Comparison of ENCODE assay signal across 26 mouse cellular contexts in the genomic region with DNA sequence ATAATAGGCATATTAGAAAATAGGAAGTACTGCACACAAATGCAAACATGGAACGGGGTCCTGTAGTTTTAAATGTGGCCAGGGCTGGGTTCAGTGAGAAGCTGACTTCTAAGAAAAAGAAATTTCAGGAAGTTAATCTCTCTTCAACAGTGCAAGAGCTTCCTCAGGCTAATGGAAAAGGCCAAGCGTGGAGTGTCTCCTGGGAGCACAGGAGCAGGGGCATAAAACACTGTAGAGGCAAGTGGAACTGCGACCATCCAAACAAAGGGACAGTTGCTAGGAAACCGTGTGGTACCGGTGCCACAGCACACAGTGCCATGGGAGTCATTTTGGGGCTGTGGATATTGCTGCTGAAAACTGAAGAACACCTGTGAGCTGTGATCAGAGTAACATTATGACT.
A peak's percentile ranks its signal among the peaks of the same experiment; 100 is the strongest.
DNase-seq lines count a peak whose midpoint lies in the region; ATAC-seq and TF ChIP-seq lines count a peak whose summit lies in the region.
"Had no signal": no experiment of that assay in that cellular context is flagged by ENCODE, and none has a peak within 500 bp of the region (broad histone marks: within the 10 kb centered on the region; RNA-seq: fewer than 3 reads in every experiment).

No protein-coding gene starts in this region.

- dilution Hi-C loops in CH12.LX (cut with MboI; ENCODE audit: extremely low pct_ligation_motif_present, extremely low pct_unique_long_range_greater_than_20kb, low sequenced_read_pairs), result no loop called here

- DNase-seq in hindbrain, postnatal 0 days (ENCODE audit: low spot score), result peak; percentile 10
- peak; percentile 8 for DNase-seq in CH12.LX (ENCODE audit: extremely low read depth)
- peak; percentile 24 for DNase-seq in brain, embryonic 14.5 days (ENCODE audit: low read depth)
- DNase-seq in left cerebral cortex, adult 18-20 months (ENCODE audit: low spot score in 2 of 2), result no peak
- DNase-seq in thymus, postnatal 14 days, result no peak
- DNase-seq in adrenal gland, postnatal 14 days, result no peak
- DNase-seq: adrenal gland, adult 2 months; cerebellum, adult 8-10 months; cerebellum, postnatal 36 days; gastrocnemius, postnatal 10 days; heart, adult 2 months; kidney, postnatal 4 days; lung, adult 18-20 months; right cerebral cortex, postnatal 14 days; thymus, postnatal 25 days had no signal

- TF ChIP-seq CTCF in hindbrain, postnatal 0 days (IDR thresholded peaks at IDR 0.05; ENCODE audit: low read depth), result no peak
- TF ChIP-seq CTCF in CH12.LX (conservative IDR thresholded peaks at IDR 0.05 in 1 of 2, IDR thresholded peaks at IDR 0.05 in 1 of 2; ENCODE audit: low read depth in 2 of 2, low read length in 2 of 2), result no peak
- no peak for TF ChIP-seq CTCF in brain, embryonic 14.5 days (IDR thresholded peaks at IDR 0.05; ENCODE audit: borderline replicate concordance, extremely low read depth, insufficient read depth, insufficient read length)

- H3K9me3 ChIP-seq in hindbrain, postnatal 0 days (ENCODE audit: low read length), result no peaks in the 10 kb centered on the region
- H3K9me3 ChIP-seq in hindbrain, embryonic 12.5 days (replicated peaks), result 0 out of 2 replicates have a peak, but pooled peaks cover 2% of the 10 kb centered on the region
- H3K9me3 ChIP-seq in CH12.LX (replicated peaks; ENCODE audit: low read length), result no peaks in the 10 kb centered on the region
- H3K9me3 ChIP-seq in megakaryocyte, embryonic 14.5 days, result 0 out of 2 replicates have a peak, but pooled peaks cover 5% of the 10 kb centered on the region
- H3K9me3 ChIP-seq: forebrain, embryonic 10.5 days; hindbrain, embryonic 15.5 days; kidney, embryonic 15.5 days; limb, embryonic 13.5 days; liver, embryonic 12.5 days had no signal

- no peaks in the 10 kb centered on the region for H3K4me1 ChIP-seq in hindbrain, postnatal 0 days (ENCODE audit: insufficient read depth, low read length)
- H3K4me1 ChIP-seq in hindbrain, embryonic 12.5 days, result peaks cover 4% of the 10 kb centered on the region; the same call in 1 of the 2 replicates
- peaks cover 0 to 16% of the 10 kb centered on the region in 2 experiments; a peak in 2 of 4 replicates for H3K4me1 ChIP-seq in CH12.LX (ENCODE audit: control insufficient read depth in 1 of 2, insufficient read depth in 2 of 2)
- H3K4me1 ChIP-seq in megakaryocyte, embryonic 14.5 days, result peaks cover 32% of the 10 kb centered on the region
- H3K4me1 ChIP-seq: forebrain, embryonic 10.5 days; hindbrain, embryonic 15.5 days; kidney, embryonic 15.5 days; liver, embryonic 12.5 days had no signal

- ATAC-seq in hindbrain, postnatal 0 days, result no peak
- no peak for ATAC-seq in hindbrain, embryonic 12.5 days (ENCODE audit: low FRiP score)
- ATAC-seq: forebrain, embryonic 16.5 days; intestine, embryonic 16.5 days; liver, embryonic 12.5 days had no signal

- no peak overlapping the region for H3K9ac ChIP-seq in hindbrain, postnatal 0 days (replicated peaks; ENCODE audit: low read length)
- no peak overlapping the region for H3K9ac ChIP-seq in hindbrain, embryonic 12.5 days
- no peak overlapping the region for H3K9ac ChIP-seq in CH12.LX (ENCODE audit: insufficient read depth, low read depth)
- H3K9ac ChIP-seq: hindbrain, embryonic 15.5 days; kidney, embryonic 15.5 days; limb, embryonic 13.5 days; liver, embryonic 12.5 days had no signal

- no peaks in the 10 kb centered on the region for H3K36me3 ChIP-seq in hindbrain, postnatal 0 days (ENCODE audit: insufficient read depth, low read length)
- no peaks in the 10 kb centered on the region for H3K36me3 ChIP-seq in hindbrain, embryonic 12.5 days
- no peaks in the 10 kb centered on the region for H3K36me3 ChIP-seq in CH12.LX (replicated peaks in 1 of 2; ENCODE audit: control insufficient read depth in 1 of 2, insufficient read depth in 1 of 2, low read length in 1 of 2)
- H3K36me3 ChIP-seq in megakaryocyte, embryonic 14.5 days (replicated peaks; ENCODE audit: low read length), result no peaks in the 10 kb centered on the region
- H3K36me3 ChIP-seq: forebrain, embryonic 10.5 days; G1E; hindbrain, embryonic 15.5 days; kidney, embryonic 15.5 days; limb, embryonic 13.5 days; liver, embryonic 12.5 days had no signal

- TF ChIP-seq POLR2A in CH12.LX (IDR thresholded peaks at IDR 0.05; ENCODE audit: low read depth, low read length), result no peak
- no peak for TF ChIP-seq POLR2A in brain, embryonic 14.5 days (IDR thresholded peaks at IDR 0.05; ENCODE audit: borderline replicate concordance, extremely low read depth, insufficient read depth, insufficient read length, poor library complexity, severe bottlenecking)

- no peak overlapping the region for H3K27ac ChIP-seq in hindbrain, postnatal 0 days
- H3K27ac ChIP-seq in hindbrain, embryonic 12.5 days, result no peak overlapping the region
- H3K27ac ChIP-seq in CH12.LX (ENCODE audit: insufficient read depth, low read depth), result no peak overlapping the region
- H3K27ac ChIP-seq: forebrain, embryonic 10.5 days; heart, adult 2 months; hindbrain, embryonic 15.5 days; kidney, embryonic 15.5 days; limb, embryonic 13.5 days; liver, embryonic 12.5 days had no signal

- in situ Hi-C loops in CH12.LX (cut with MboI; ENCODE audit: low pct_ligation_motif_present, low pct_unique_long_range_greater_than_20kb, low sequenced_read_pairs), result no loop called here

- no peak overlapping the region for H3K4me3 ChIP-seq in hindbrain, postnatal 0 days (ENCODE audit: low read length)
- no peak overlapping the region for H3K4me3 ChIP-seq in hindbrain, embryonic 12.5 days
- H3K4me3 ChIP-seq in CH12.LX (replicated peaks in 1 of 3; ENCODE audit: low read depth in 2 of 3, low read length in 2 of 3, poor library complexity in 1 of 3), result no peak overlapping the region
- H3K4me3 ChIP-seq in megakaryocyte, embryonic 14.5 days (replicated peaks), result peak overlapping the region; percentile 57
- H3K4me3 ChIP-seq: forebrain, embryonic 10.5 days; heart, adult 2 months; hindbrain, embryonic 15.5 days; kidney, embryonic 15.5 days; limb, embryonic 13.5 days; liver, embryonic 12.5 days had no signal

- no peak for TF ChIP-seq EP300 in CH12.LX (IDR thresholded peaks at IDR 0.05; ENCODE audit: low read length)

- no peak for TF ChIP-seq RAD21 in CH12.LX (IDR thresholded peaks at IDR 0.05; ENCODE audit: low read depth, low read length)

- WGBS in hindbrain, postnatal 0 days, result 35% methylated on average over 5 of the region's 5 CpGs
- 53% methylated on average over 5 of the region's 5 CpGs for whole genome bisulfite sequencing in hindbrain, embryonic 12.5 days

- no peaks in the 10 kb centered on the region for H3K79me2 ChIP-seq in CH12.LX (replicated peaks; ENCODE audit: control insufficient read depth, extremely low read depth, insufficient read depth, poor library complexity, severe bottlenecking)

- no peak overlapping the region for H3K4me2 ChIP-seq in hindbrain, postnatal 0 days (ENCODE audit: low read depth, low read length)
- H3K4me2 ChIP-seq in hindbrain, embryonic 12.5 days (replicated peaks), result no peak overlapping the region
- no peak overlapping the region for H3K4me2 ChIP-seq in CH12.LX (ENCODE audit: insufficient read depth, low read depth, poor library complexity, severe bottlenecking)
- H3K4me2 ChIP-seq: hindbrain, embryonic 15.5 days; kidney, embryonic 15.5 days; limb, embryonic 13.5 days; liver, embryonic 12.5 days; midbrain, embryonic 11.5 days had no signal

- H3K27me3 ChIP-seq in hindbrain, postnatal 0 days (ENCODE audit: insufficient read depth, low read length), result no peaks in the 10 kb centered on the region
- no peaks in the 10 kb centered on the region for H3K27me3 ChIP-seq in hindbrain, embryonic 12.5 days
- no peaks in the 10 kb centered on the region for H3K27me3 ChIP-seq in CH12.LX (replicated peaks)
- no peaks in the 10 kb centered on the region for H3K27me3 ChIP-seq in megakaryocyte, embryonic 14.5 days (replicated peaks)
- H3K27me3 ChIP-seq: hindbrain, embryonic 15.5 days; kidney, embryonic 15.5 days; limb, embryonic 13.5 days; liver, embryonic 12.5 days had no signal

TF ChIP-seq in CH12.LX, 34 proteins besides CTCF, POLR2A, EP300 and RAD21:
- TF ChIP-seq ZC3H11A (IDR thresholded peaks at IDR 0.05; ENCODE audit: low read depth, low read length) (no peak), NRF1 (IDR thresholded peaks at IDR 0.05; ENCODE audit: low read depth, low read length) (no peak), ZKSCAN1 (IDR thresholded peaks at IDR 0.05; ENCODE audit: borderline replicate concordance, low read depth, low read length) (no peak), MXI1 (IDR thresholded peaks at IDR 0.05; ENCODE audit: low read depth, low read length) (no peak), KAT2A (IDR thresholded peaks at IDR 0.05; ENCODE audit: insufficient replicate concordance, low read length) (no peak), JUN (IDR thresholded peaks at IDR 0.05; ENCODE audit: insufficient read depth, low read depth, low read length) (no peak), MAZ (IDR thresholded peaks at IDR 0.05; ENCODE audit: low read depth, low read length) (no peak), TCF12 (IDR thresholded peaks at IDR 0.05; ENCODE audit: low read depth, low read length) (no peak), BHLHE40 (IDR thresholded peaks at IDR 0.05; ENCODE audit: low read depth, low read length) (no peak), USF2 (conservative IDR thresholded peaks at IDR 0.05; ENCODE audit: low read depth, low read length) (no peak), MYC (IDR thresholded peaks at IDR 0.05; ENCODE audit: low read depth, low read length) (no peak), RCOR1 (conservative IDR thresholded peaks at IDR 0.05; ENCODE audit: low read depth, low read length) (no peak), MEF2A (IDR thresholded peaks at IDR 0.05; ENCODE audit: borderline replicate concordance, low read depth, low read length) (no peak), ZNF384 (IDR thresholded peaks at IDR 0.05; ENCODE audit: low read depth, low read length) (no peak)

Comparison
In these comparisons a context has a peak if more than half of its experiments do, and no peak if none do; other contexts are left out.
1. DNase-seq: peak in hindbrain, postnatal 0 days (single experiment), CH12.LX (single experiment) and brain, embryonic 14.5 days (single experiment); none in left cerebral cortex, adult 18-20 months (0 of 2), thymus, postnatal 14 days (single experiment) and adrenal gland, postnatal 14 days (single experiment).